10 mouse cellular contexts compared by ENCODE assay signal in genomic region chr7:19742468-19742867, GRCm38 (mm10). TPM values are rescaled to one million over a fixed set of nuclear protein-coding genes. Genes with fewer than 3 reads are reported as not detected.
"Had no signal": no experiment of that assay in that cellular context is flagged by ENCODE, and none has a peak within 500 bp of the region (broad histone marks: within the 10 kb centered on the region; RNA-seq: fewer than 3 reads in every experiment).

No protein-coding gene starts in this region.

- H3K9me3 ChIP-seq: limb, embryonic 12.5 days; lung, embryonic 15.5 days; midbrain, embryonic 13.5 days; neural tube, embryonic 15.5 days had no signal

- H3K9ac ChIP-seq: limb, embryonic 12.5 days; liver, postnatal 0 days; lung, embryonic 15.5 days; midbrain, embryonic 13.5 days; neural tube, embryonic 15.5 days had no signal

- H3K27me3 ChIP-seq: limb, embryonic 12.5 days; lung, embryonic 15.5 days; midbrain, embryonic 13.5 days; neural tube, embryonic 15.5 days had no signal

- H3K4me2 ChIP-seq: limb, embryonic 12.5 days; midbrain, embryonic 13.5 days; neural tube, embryonic 15.5 days had no signal

- ATAC-seq: intestine, postnatal 0 days; liver, postnatal 0 days; midbrain, embryonic 13.5 days had no signal

- H3K4me3 ChIP-seq: layer of hippocampus, adult 2 months; limb, embryonic 12.5 days; lung, embryonic 15.5 days; midbrain, embryonic 13.5 days; myocyte; neural tube, embryonic 15.5 days had no signal

- H3K27ac ChIP-seq: layer of hippocampus, adult 2 months; neural tube, embryonic 15.5 days had no signal

- DNase-seq: kidney, postnatal 4 days; liver, postnatal 0 days; thymus, postnatal 4 days had no signal

RNA-seq across cellular contexts. Expression of gene Apoc1, which starts 50.0 kb away (rescaled TPM):
- polyA plus RNA-seq: myocyte had no signal
